Mouse (Mus musculus) liver, embryonic 16.5 days (tissue): ENCODE data around the gene Gabrr1. TPM values are rescaled to one million over a fixed set of nuclear protein-coding genes. Genes with fewer than 3 reads are reported as not detected.
"Not testable (repeated sequence)": the region's sequence is repeated elsewhere in the genome, so short reads cannot be mapped to it uniquely, and the experiment has no call there.

Experiments
- ATAC-seq: fragments of 200-750 bp; cut with Nextera tagmentation; 2 replicates; pipeline ENCODE4 v1.8.0; 2017; ENCODE audit warnings: low read depth, mild to moderate bottlenecking, moderate number of reproducible peaks, moderate library complexity
- H3K27ac ChIP-seq: fragments of 300-500 bp; sonication (generic); 2 replicates; pipeline ENCODE4 v1.5.1; 2014; ENCODE audit warnings: mild to moderate bottlenecking, low read length
- H3K27me3 ChIP-seq: fragments of 300-500 bp; sonication (generic); 2 replicates; pipeline ENCODE4 v1.6.1; 2014; ENCODE audit warnings: low read depth, low read length, mixed read lengths; ENCODE audit not compliant: control insufficient read depth, insufficient read depth
- H3K36me3 ChIP-seq: fragments of 300-500 bp; sonication (generic); 2 replicates; pipeline ENCODE4 v1.6.1; 2014; ENCODE audit warnings: mild to moderate bottlenecking; ENCODE audit not compliant: control insufficient read depth, insufficient read depth
- H3K4me1 ChIP-seq: fragments of 300-500 bp; sonication (generic); 2 replicates; pipeline ENCODE4 v1.6.1; 2014; ENCODE audit warnings: low read depth, low read length, mixed read lengths; ENCODE audit not compliant: control insufficient read depth
- H3K4me2 ChIP-seq: fragments of 300-500 bp; sonication (generic); 2 replicates; pipeline ENCODE4 v1.6.1; 2014; ENCODE audit warnings: low read depth, low read length, mixed read lengths
- H3K4me3 ChIP-seq: fragments of 300-500 bp; sonication (generic); 2 replicates; pipeline ENCODE4 v1.5.1; 2014; ENCODE audit warnings: low read depth, mild to moderate bottlenecking, low read length
- H3K9ac ChIP-seq: fragments of 300-500 bp; sonication (generic); 2 replicates; pipeline ENCODE4 v1.6.1; 2014; ENCODE audit warnings: low read depth, low read length
- H3K9me3 ChIP-seq: fragments of 300-500 bp; sonication (generic); replicated peaks from 2 replicates; pipeline ENCODE4 v1.6.1; 2016; ENCODE audit warnings: low read length; ENCODE audit not compliant: control insufficient read depth
- WGBS: fragments of 180-500 bp; shearing (Covaris S2); extraction: QIAGEN DNeasy Blood & Tissue Kit; methylation state at CpG from one replicate; pipeline ENCODE4 v1.1.7; 2014; ENCODE audit not compliant: insufficient replicate concordance; 5-methylcytosine and 5-hydroxymethylcytosine counted together
- polyA plus RNA-seq: library from polyadenylated mRNA; unstranded; fragments of >200 nt; fragmentation: Nextera tagmentation; extraction: Ambion mirVana; gene quantifications from 2 replicates; pipeline ENCODE4 v1.2.1, GENCODE M21; 2015

Gabrr1 gene
- not detected in 2 replicates for polyA plus RNA-seq

DNA sequence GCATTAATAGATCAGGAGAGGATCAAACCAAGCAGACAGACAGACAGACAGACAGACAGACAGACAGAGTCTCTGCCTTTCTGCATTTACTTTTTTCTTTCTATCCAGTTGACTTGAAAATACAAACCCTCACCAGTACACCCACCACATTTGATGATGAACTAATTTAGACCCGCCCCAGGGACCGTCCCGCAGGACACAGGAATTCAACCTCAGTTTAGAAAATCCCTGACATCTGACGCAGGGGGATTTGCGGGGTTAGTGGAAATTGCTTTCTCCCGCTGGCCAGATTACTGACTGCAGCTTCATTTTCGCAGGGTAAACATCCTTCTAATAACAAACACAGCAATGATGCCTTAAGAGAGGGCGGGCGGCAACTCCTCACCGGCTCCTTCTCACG lies at the start of gene Gabrr1:
TSS of gene Gabrr1 (plus strand) at position 301 of the 400 bp plus-strand sequence.
- Histone ChIP-seq H3K36me3 (no peaks in the 10 kb centered on the region), H3K27me3 (no peaks in the 10 kb centered on the region), H3K4me1 (no peaks in the 10 kb centered on the region), H3K4me2 (no peak within 1 kb of the TSS), H3K27ac (no peak within 1 kb of the TSS), H3K9me3 (no peaks in the 10 kb centered on the region), H3K4me3 (no peak within 1 kb of the TSS), H3K9ac (no peak within 1 kb of the TSS)
- no peak for ATAC-seq
- WGBS = 64% methylated on average over 11 of the region's 11 CpGs

GRCm38 (mm10) chr4:33099118-33099694 lies 33.1 kb upstream of the Gabrr1 start:
- Histone ChIP-seq H3K9ac (no peak overlapping the region), H3K9me3 (no peaks in the 10 kb centered on the region), H3K27ac (no peak overlapping the region), H3K27me3 (no peaks in the 10 kb centered on the region), H3K4me1 (no peaks in the 10 kb centered on the region), H3K4me2 (no peak overlapping the region), H3K36me3 (no peaks in the 10 kb centered on the region), H3K4me3 (no peak overlapping the region)
- WGBS = 42% methylated on average over 6 of the region's 6 CpGs
- no peak for ATAC-seq

DNA sequence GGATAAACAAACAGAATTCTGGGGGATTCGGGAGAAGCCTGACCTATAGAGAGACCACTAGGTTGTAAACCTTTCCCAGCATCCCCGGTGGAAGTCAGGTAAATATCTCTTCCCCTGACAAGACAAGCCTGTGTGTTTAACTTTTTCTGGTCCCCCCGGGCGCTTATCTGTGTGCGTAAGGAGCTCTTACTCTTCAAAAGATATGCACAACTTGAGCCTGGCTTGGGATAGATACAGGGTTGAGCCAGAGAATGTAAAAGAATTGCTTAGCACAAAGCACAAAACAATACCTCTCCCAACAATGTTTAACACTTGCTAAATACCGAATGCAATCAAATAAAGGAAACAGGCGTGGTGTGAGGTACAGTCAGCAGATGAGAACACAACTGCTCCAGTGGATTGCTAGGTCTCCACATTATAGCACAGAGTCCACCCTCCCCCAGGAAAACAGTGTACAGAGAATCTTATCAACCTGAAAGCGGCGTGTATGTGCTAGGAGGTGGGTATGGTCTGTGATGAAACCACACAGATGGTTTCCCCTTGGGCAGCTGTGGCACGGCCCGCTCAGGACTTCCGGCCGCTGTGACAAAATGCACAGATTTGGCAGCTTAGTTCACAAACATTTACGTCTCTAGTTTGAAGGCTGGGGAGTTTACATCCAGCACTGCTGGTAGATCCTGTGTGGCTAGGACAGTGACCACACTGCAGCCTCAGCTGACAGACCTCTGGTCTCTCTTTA lies 22.4 kb upstream of the Gabrr1 start:
- Histone ChIP-seq H3K36me3 (no peaks in the 10 kb centered on the region), H3K9me3 (no peaks in the 10 kb centered on the region), H3K27me3 (no peaks in the 10 kb centered on the region), H3K4me3 (no peak overlapping the region), H3K4me2 (no peak overlapping the region), H3K27ac (no peak overlapping the region), H3K9ac (no peak overlapping the region), H3K4me1 (peaks cover 2% of the 10 kb centered on the region)
- WGBS = 28% methylated on average over 14 of the region's 14 CpGs
- ATAC-seq = peak; percentile 71; the same call in 1 of the 2 replicates

GRCm38 (mm10) chr4:33110845-33111244 lies 21.5 kb upstream of the Gabrr1 start:
- H3K4me3 ChIP-seq = no peak overlapping the region
- H3K9me3 ChIP-seq = no peaks in the 10 kb centered on the region
- H3K27ac ChIP-seq = no peak overlapping the region
- H3K36me3 ChIP-seq = no peaks in the 10 kb centered on the region
- no peak overlapping the region for H3K4me2 ChIP-seq
- H3K9ac ChIP-seq = no peak overlapping the region
- no peaks in the 10 kb centered on the region for H3K27me3 ChIP-seq
- 66% methylated on average over 7 of the region's 7 CpGs for WGBS
- no peak for ATAC-seq
- peaks cover 2% of the 10 kb centered on the region for H3K4me1 ChIP-seq

- H3K27me3 ChIP-seq = no peaks in the 10 kb centered on the region
- no peak for ATAC-seq
- no peak overlapping the region for H3K4me2 ChIP-seq
- H3K9me3 ChIP-seq = no peaks in the 10 kb centered on the region
- H3K27ac ChIP-seq = no peak overlapping the region
- H3K4me1 ChIP-seq = peaks cover 2% of the 10 kb centered on the region
- H3K36me3 ChIP-seq = no peaks in the 10 kb centered on the region
- H3K9ac ChIP-seq = no peak overlapping the region
- 65% methylated on average over 9 of the region's 9 CpGs for WGBS
- no peak overlapping the region for H3K4me3 ChIP-seq
Observed at GRCm38 (mm10) chr4:33111358-33111757, 21.0 kb upstream of the Gabrr1 start.

DNA sequence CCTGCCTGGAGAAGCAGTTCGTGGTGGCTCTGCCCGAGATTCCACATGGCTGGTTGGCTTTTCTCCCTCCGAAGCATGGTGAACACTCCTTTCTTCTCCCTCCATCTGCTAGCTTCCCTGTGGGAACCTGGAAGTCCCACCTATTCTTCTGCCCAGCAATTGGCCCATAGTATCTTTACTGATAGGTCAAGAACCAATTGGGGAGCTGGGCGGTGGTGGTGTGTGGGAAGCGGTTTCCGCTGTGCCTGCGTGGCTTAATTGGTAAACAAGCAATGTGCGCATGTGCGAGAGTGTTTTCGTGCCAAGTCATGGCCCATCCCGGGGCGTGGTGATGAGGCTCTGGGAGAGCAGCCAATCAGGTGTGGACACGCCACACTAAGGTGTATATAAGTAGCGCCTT lies 19.5 kb upstream of the Gabrr1 start:
- H3K9me3 ChIP-seq, H3K4me1 ChIP-seq, H3K27ac ChIP-seq, H3K4me3 ChIP-seq, ATAC-seq, H3K27me3 ChIP-seq, H3K36me3 ChIP-seq, H3K9ac ChIP-seq, H3K4me2 ChIP-seq: not testable (repeated sequence)
- 85% methylated on average over 9 of the region's 14 CpGs for WGBS

- WGBS = 5% methylated on average over 3 of the region's 3 CpGs
- H3K9me3 ChIP-seq, H3K27ac ChIP-seq, H3K27me3 ChIP-seq, H3K4me2 ChIP-seq, ATAC-seq, H3K9ac ChIP-seq, H3K36me3 ChIP-seq, H3K4me3 ChIP-seq, H3K4me1 ChIP-seq: not testable (repeated sequence)
Observed at GRCm38 (mm10) chr4:33119118-33119517, 13.2 kb upstream of the Gabrr1 start.

GRCm38 (mm10) chr4:33124493-33124892 lies 7.8 kb upstream of the Gabrr1 start:
- Histone ChIP-seq H3K27me3 (no peaks in the 10 kb centered on the region), H3K9me3 (no peaks in the 10 kb centered on the region), H3K4me3 (no peak overlapping the region), H3K4me1 (no peaks in the 10 kb centered on the region), H3K4me2 (no peak overlapping the region), H3K36me3 (no peaks in the 10 kb centered on the region), H3K27ac (no peak overlapping the region), H3K9ac (no peak overlapping the region)
- no peak for ATAC-seq
- WGBS = 54% methylated on average over 6 of the region's 6 CpGs

DNA sequence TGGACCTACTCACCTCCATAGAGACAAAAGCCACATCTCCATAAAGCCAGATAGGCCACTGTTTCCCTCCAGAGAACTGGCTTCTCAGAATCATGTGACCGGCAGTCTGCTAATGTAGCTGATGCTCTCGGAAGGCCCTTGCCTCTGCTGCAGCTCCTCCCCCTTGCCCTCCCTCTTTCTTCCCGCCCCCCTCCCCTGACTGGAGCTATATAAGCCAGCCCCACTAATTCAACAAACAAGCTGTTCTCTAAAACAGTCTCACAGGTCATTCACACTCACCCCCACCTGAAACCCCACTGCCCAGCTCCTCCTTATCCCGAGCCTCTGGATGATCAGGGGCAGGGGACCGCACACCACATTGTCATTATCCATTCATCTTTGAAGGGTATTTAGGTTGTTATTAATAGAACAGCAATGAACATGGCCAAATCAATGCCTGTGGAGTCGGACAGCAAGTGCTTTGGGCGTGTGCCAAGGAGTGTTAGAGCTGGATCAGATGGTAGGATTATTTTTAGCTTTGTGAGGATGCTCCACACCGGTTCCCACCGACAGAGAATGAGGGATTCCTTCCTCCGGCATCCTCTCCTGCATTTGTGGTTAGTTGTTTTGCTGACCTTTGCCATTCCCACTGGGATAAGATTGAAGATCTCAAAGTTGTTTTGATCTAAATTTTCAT lies 6.8 kb upstream of the Gabrr1 start:
- ATAC-seq = no peak
- no peaks in the 10 kb centered on the region for H3K36me3 ChIP-seq
- 60% methylated on average over 10 of the region's 10 CpGs for whole genome bisulfite sequencing
- no peak overlapping the region for H3K4me3 ChIP-seq
- H3K27ac ChIP-seq = no peak overlapping the region
- no peaks in the 10 kb centered on the region for H3K9me3 ChIP-seq
- no peak overlapping the region for H3K4me2 ChIP-seq
- no peaks in the 10 kb centered on the region for H3K4me1 ChIP-seq
- no peak overlapping the region for H3K9ac ChIP-seq
- H3K27me3 ChIP-seq = no peaks in the 10 kb centered on the region
